Mouse (Mus musculus) midbrain, postnatal 0 days (tissue): ENCODE results near the gene Gm10840. TPM values are rescaled to one million over a fixed set of nuclear protein-coding genes. Genes with fewer than 3 reads are reported as not detected.
A peak's percentile ranks its signal among the peaks of the same experiment; 100 is the strongest.

Source experiments
- ATAC-seq: fragments of 200-750 bp; cut with Nextera tagmentation; 2 replicates; pipeline ENCODE4 v1.8.0; 2017; ENCODE audit warnings: moderate number of reproducible peaks, mild to moderate bottlenecking, moderate TSS enrichment, moderate library complexity; ENCODE audit not compliant: low FRiP score
- DNase-seq: peaks from one replicate; pipeline ENCODE4 v3.0.0-alpha.2; 2015; ENCODE audit warnings: low spot score
- H3K27ac ChIP-seq: fragments of 300-500 bp; sonication (generic); 2 replicates; pipeline ENCODE4 v1.5.1; 2014; ENCODE audit warnings: low read depth, mild to moderate bottlenecking, low read length, mixed read lengths
- H3K27me3 ChIP-seq: fragments of 300-500 bp; sonication (generic); 2 replicates; pipeline ENCODE4 v1.6.1; 2014; ENCODE audit warnings: low read length, control low read depth, mixed read lengths; ENCODE audit not compliant: insufficient read depth
- H3K36me3 ChIP-seq: fragments of 300-500 bp; sonication (generic); 2 replicates; pipeline ENCODE4 v1.6.1; 2014; ENCODE audit warnings: low read length, control low read depth, mixed read lengths; ENCODE audit not compliant: insufficient read depth
- H3K4me1 ChIP-seq: fragments of 300-500 bp; sonication (generic); 2 replicates; pipeline ENCODE4 v1.6.1; 2014; ENCODE audit warnings: mild to moderate bottlenecking, control low read depth, antibody characterized with exemption, low read length, mixed read lengths; ENCODE audit not compliant: insufficient read depth
- H3K4me2 ChIP-seq: fragments of 300-500 bp; sonication (generic); 2 replicates; pipeline ENCODE4 v1.6.1; 2014; ENCODE audit warnings: low read depth, mild to moderate bottlenecking, low read length, mixed read lengths; ENCODE audit not compliant: poor library complexity, severe bottlenecking
- H3K4me3 ChIP-seq: fragments of 300-500 bp; sonication (generic); 2 replicates; pipeline ENCODE4 v1.5.1; 2014; ENCODE audit warnings: low read depth, mild to moderate bottlenecking, low read length, moderate library complexity
- H3K9ac ChIP-seq: fragments of 300-500 bp; sonication (generic); replicated peaks from 2 replicates; pipeline ENCODE4 v1.6.1; 2014; ENCODE audit warnings: mild to moderate bottlenecking, low read length, moderate library complexity, mixed read lengths; ENCODE audit not compliant: poor library complexity, severe bottlenecking
- H3K9me3 ChIP-seq: fragments of 300-500 bp; sonication (generic); 2 replicates; pipeline ENCODE4 v1.6.1; 2016; ENCODE audit warnings: low read length, control low read depth
- CTCF ChIP-seq: IDR thresholded peaks from 2 replicates; pipeline ENCODE4 v1.5.1; 2016; ENCODE audit warnings: antibody characterized with exemption, mild to moderate bottlenecking
- WGBS: fragments of 180-500 bp; shearing (Covaris S2); extraction: QIAGEN DNeasy Blood & Tissue Kit; methylation state at CpG from one replicate; pipeline ENCODE4 v1.1.7; 2014; 5-methylcytosine and 5-hydroxymethylcytosine counted together
- polyA plus RNA-seq: library from polyadenylated mRNA; unstranded; fragments of >200 nt; fragmentation: Nextera tagmentation; extraction: Ambion mirVana; gene quantifications from 2 replicates; pipeline ENCODE4 v1.2.1, GENCODE M21; 2015
- total RNA-seq: library from RNA; depleted of rRNA; stranded (reverse); fragments of >200 nt; gene quantifications from 2 replicates; pipeline ENCODE4 v1.2.3, GENCODE M21; 2014

The Gm10840 gene
- total and polyA plus RNA-seq, 2 experiments from 2014 or later, result not detected

DNA sequence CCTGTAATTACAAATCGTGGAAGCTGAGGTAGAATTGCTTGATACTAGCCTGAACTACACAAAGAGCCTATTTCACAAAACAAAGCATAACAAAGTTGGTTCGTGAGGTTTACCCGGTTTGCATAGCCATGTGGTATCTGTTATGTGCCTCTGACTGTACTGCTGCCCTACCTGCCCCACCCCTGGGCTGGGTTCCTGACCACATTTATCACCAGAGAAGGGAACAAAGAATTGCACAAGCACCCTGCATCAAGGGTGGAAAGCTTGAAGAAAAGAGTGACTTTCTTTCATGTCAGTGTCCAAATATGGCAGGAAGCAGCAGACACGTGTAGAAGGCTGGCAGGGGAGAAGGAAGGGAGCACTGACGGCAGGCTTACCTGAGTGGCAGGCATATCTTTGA is 6.8 kb downstream of the Gm10840 start:
- WGBS, result 84% methylated on average over 5 of the region's 5 CpGs
- no peak for TF ChIP-seq CTCF

GRCm38 (mm10) chr11:106170807-106171206 is 10.2 kb downstream of the Gm10840 start:
- Histone ChIP-seq H3K9ac (no peak overlapping the region), H3K27ac (no peak overlapping the region), H3K4me3 (no peak overlapping the region), H3K36me3 (peaks cover 27% of the 10 kb centered on the region), H3K27me3 (no peaks in the 10 kb centered on the region), H3K9me3 (no peaks in the 10 kb centered on the region), H3K4me2 (no peak overlapping the region), H3K4me1 (no peaks in the 10 kb centered on the region)
- no peak for ATAC-seq
- peak; percentile 60 for DNase-seq
- peak; percentile 62 for TF ChIP-seq CTCF
- WGBS, result 79% methylated on average over 7 of the region's 7 CpGs

More for the DNA sequence above, 6.8 kb downstream of the Gm10840 start:
- Histone ChIP-seq H3K9ac (no peak overlapping the region), H3K9me3 (no peaks in the 10 kb centered on the region), H3K36me3 (peaks cover 36% of the 10 kb centered on the region), H3K4me1 (no peaks in the 10 kb centered on the region), H3K4me2 (no peak overlapping the region), H3K27ac (no peak overlapping the region), H3K4me3 (no peak overlapping the region), H3K27me3 (no peaks in the 10 kb centered on the region)
- DNase-seq (no peak), ATAC-seq (no peak)

- Histone ChIP-seq H3K4me3 (no peak overlapping the region), H3K4me1 (no peaks in the 10 kb centered on the region), H3K27me3 (no peaks in the 10 kb centered on the region), H3K9ac (no peak overlapping the region), H3K27ac (no peak overlapping the region), H3K4me2 (no peak overlapping the region), H3K9me3 (no peaks in the 10 kb centered on the region), H3K36me3 (peaks cover 12% of the 10 kb centered on the region)
- no peak for ATAC-seq
- DNase-seq, result no peak
- 91% methylated on average over 2 of the region's 2 CpGs for WGBS
- TF ChIP-seq CTCF, result no peak
Measured at GRCm38 (mm10) chr11:106173228-106173627, 12.6 kb downstream of the Gm10840 start.

- peaks cover 9% of the 10 kb centered on the region; the same call in 1 of the 2 replicates for H3K36me3 ChIP-seq
- no peak for TF ChIP-seq CTCF
- H3K4me2 ChIP-seq, result no peak overlapping the region
- H3K4me3 ChIP-seq, result no peak overlapping the region
- no peaks in the 10 kb centered on the region for H3K27me3 ChIP-seq
- DNase-seq, result no peak
- no peak overlapping the region for H3K27ac ChIP-seq
- ATAC-seq, result no peak
- H3K4me1 ChIP-seq, result no peaks in the 10 kb centered on the region
- WGBS, result 86% methylated on average over 5 of the region's 5 CpGs
- H3K9ac ChIP-seq, result no peak overlapping the region
- no peaks in the 10 kb centered on the region for H3K9me3 ChIP-seq
Measured at GRCm38 (mm10) chr11:106174372-106174771, 13.7 kb downstream of the Gm10840 start.

GRCm38 (mm10) chr11:106175081-106175480 is 14.4 kb downstream of the Gm10840 start:
- H3K4me3 ChIP-seq, result no peak overlapping the region
- H3K27me3 ChIP-seq, result no peaks in the 10 kb centered on the region
- H3K36me3 ChIP-seq, result peaks cover 9% of the 10 kb centered on the region; the same call in 1 of the 2 replicates
- H3K4me1 ChIP-seq, result no peaks in the 10 kb centered on the region
- H3K27ac ChIP-seq, result no peak overlapping the region
- no peak overlapping the region for H3K9ac ChIP-seq
- TF ChIP-seq CTCF, result no peak
- ATAC-seq, result no peak
- no peak overlapping the region for H3K4me2 ChIP-seq
- DNase-seq, result no peak
- H3K9me3 ChIP-seq, result no peaks in the 10 kb centered on the region
- WGBS, result 79% methylated on average over 3 of the region's 3 CpGs

DNA sequence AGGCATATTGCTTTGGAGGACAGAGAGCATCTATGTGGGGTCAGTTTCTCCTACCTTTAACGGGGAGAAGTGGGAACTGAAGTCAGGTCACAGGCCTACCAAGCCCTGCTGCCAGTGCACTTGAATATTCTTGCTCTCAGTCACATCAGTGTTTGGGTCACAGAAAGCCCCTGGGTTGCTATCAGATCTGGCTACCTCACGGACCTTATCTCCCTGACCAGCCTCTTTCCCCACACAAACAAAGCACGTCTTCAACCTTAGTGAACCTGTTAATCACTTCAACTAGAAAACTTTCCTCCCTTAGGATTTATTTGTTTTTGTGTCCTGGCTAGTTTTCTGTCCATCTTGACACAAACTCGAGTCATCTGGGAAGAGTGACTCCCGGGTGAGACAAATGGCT is 15.7 kb downstream of the Gm10840 start:
- WGBS, result 90% methylated on average over 5 of the region's 5 CpGs
- Histone ChIP-seq H3K27ac (no peak overlapping the region), H3K9me3 (no peaks in the 10 kb centered on the region), H3K4me1 (no peaks in the 10 kb centered on the region), H3K4me3 (no peak overlapping the region), H3K9ac (no peak overlapping the region), H3K36me3 (peaks cover 13% of the 10 kb centered on the region), H3K4me2 (no peak overlapping the region), H3K27me3 (no peaks in the 10 kb centered on the region)
- no peak for TF ChIP-seq CTCF
- ATAC-seq (no peak), DNase-seq (no peak)
